Mouse (Mus musculus): Measurements from ENCODE around the gene Pcf11. TPM values are rescaled to one million over a fixed set of nuclear protein-coding genes. Genes with fewer than 3 reads are reported as not detected.

Gene Pcf11
- polyA plus RNA-seq, 1 experiment from 2014 or later, result 21.1 TPM

- Histone ChIP-seq H3K36me3 (ENCODE audit: control insufficient read depth, insufficient read depth, low read length) (no peaks in the 10 kb centered on the region), H3K4me2 (ENCODE audit: low read length) (no peak overlapping the region), H3K27me3 (replicated peaks; ENCODE audit: control insufficient read depth, insufficient read depth, low read length) (no peaks in the 10 kb centered on the region), H3K9ac (ENCODE audit: low read length) (no peak overlapping the region), H3K27ac (ENCODE audit: low read depth) (no peak overlapping the region), H3K9me3 (ENCODE audit: control insufficient read depth, low read length) (no peaks in the 10 kb centered on the region), H3K4me3 (ENCODE audit: low read depth, low read length) (no peak overlapping the region), H3K4me1 (replicated peaks; ENCODE audit: control insufficient read depth, insufficient read depth, low read length) (no peaks in the 10 kb centered on the region)
- DNase-seq (ENCODE audit: low spot score) (no peak), ATAC-seq (replicated peaks; ENCODE audit: low FRiP score, low TSS enrichment, low read depth) (no peak)
- 82% methylated on average over 3 of the region's 3 CpGs for WGBS
Observed at GRCm38 (mm10) chr7:92696395-92696794, 26.7 kb upstream of the Pcf11 start.

DNA sequence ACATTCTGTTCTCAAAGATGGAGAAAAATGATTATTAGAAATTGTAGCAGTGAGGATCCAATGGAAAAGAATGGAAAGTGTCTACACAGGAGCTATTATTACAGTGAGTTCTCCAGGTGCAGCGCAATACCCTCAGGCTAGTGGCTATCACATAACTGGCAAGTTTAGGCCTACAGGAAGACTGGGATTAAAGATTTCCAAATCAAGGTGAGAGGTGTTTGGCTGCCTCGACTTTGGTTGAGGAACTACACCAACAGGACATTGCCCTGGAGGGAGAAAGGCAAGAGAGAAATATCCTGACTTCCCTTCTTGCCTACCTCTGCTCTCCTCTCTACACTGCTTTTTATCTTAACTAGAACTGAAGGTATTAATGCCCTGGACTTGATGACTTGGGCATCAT is 19.4 kb upstream of the Pcf11 start:
- Histone ChIP-seq H3K27ac (ENCODE audit: low read depth) (no peak overlapping the region), H3K4me3 (ENCODE audit: low read depth, low read length) (no peak overlapping the region), H3K4me2 (ENCODE audit: low read length) (no peak overlapping the region), H3K27me3 (replicated peaks; ENCODE audit: control insufficient read depth, insufficient read depth, low read length) (no peaks in the 10 kb centered on the region), H3K9me3 (ENCODE audit: control insufficient read depth, low read length) (no peaks in the 10 kb centered on the region), H3K9ac (ENCODE audit: low read length) (no peak overlapping the region), H3K36me3 (ENCODE audit: control insufficient read depth, insufficient read depth, low read length) (no peaks in the 10 kb centered on the region), H3K4me1 (replicated peaks; ENCODE audit: control insufficient read depth, insufficient read depth, low read length) (no peaks in the 10 kb centered on the region)
- DNase-seq (ENCODE audit: low spot score) (no peak), ATAC-seq (replicated peaks; ENCODE audit: low FRiP score, low TSS enrichment, low read depth) (no peak)
- 83% methylated on average over 2 of the region's 2 CpGs for WGBS

DNA sequence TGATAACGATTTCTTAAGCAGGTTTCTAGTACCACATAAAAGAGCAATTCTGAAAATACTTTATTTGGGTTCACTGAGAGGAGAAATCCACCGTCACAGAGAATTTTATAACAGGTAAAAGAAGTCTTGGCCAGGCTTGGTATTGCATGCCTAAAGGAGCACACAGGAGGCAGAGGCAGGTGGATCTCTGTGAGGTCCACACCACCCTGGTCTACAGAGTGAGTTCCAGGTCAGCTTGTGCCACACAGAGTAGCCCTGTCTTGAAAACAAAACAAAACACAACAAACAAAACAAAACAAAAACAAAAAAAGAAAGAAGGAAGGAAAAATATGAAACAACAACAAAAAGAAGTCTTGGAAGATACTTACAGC is 18.6 kb upstream of the Pcf11 start:
- H3K4me2 ChIP-seq (ENCODE audit: low read length), result no peak overlapping the region
- no peaks in the 10 kb centered on the region for H3K9me3 ChIP-seq (ENCODE audit: control insufficient read depth, low read length)
- no peak overlapping the region for H3K27ac ChIP-seq (ENCODE audit: low read depth)
- 55% methylated on average over 2 of the region's 2 CpGs for WGBS
- no peaks in the 10 kb centered on the region for H3K4me1 ChIP-seq (replicated peaks; ENCODE audit: control insufficient read depth, insufficient read depth, low read length)
- no peak overlapping the region for H3K9ac ChIP-seq (ENCODE audit: low read length)
- no peaks in the 10 kb centered on the region for H3K27me3 ChIP-seq (replicated peaks; ENCODE audit: control insufficient read depth, insufficient read depth, low read length)
- H3K36me3 ChIP-seq (ENCODE audit: control insufficient read depth, insufficient read depth, low read length), result no peaks in the 10 kb centered on the region
- ATAC-seq (replicated peaks; ENCODE audit: low FRiP score, low TSS enrichment, low read depth), result peak; percentile 77
- DNase-seq (ENCODE audit: low spot score), result no peak
- H3K4me3 ChIP-seq (ENCODE audit: low read depth, low read length), result no peak overlapping the region

DNA sequence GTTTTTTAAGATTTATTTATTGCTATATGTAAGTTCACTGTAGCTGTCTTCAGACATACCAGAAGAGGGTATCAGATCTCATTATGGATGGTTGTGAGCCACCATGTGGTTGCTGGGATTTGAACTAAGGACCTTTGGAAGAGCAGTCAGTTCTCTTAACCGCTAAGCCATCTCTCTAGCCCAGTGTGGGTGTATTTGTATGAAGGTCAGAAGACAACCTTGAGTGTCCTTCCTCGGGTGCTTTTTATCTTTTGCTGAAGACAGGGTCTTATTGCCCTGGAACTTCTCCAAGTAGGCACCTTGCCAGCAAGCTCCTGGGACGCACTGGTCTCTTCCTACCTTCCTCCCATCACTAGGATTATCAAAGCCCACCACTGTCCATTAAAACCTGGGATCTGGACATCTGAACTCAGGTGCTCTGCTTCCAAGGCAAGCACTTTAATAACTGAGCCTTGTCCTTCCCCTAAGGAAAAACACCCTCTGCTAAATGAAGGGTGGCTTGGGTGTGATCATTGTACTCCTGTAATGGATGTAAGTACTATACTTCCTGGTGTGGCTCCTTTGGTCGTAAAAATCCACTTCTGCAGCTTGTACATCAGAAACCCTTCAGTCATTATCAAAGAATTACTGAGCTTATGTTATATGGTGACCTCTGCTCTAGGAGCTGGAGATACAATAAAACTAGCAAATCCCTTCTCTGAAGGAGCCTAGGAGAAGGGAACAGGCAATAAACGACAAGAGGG is 18.0 kb upstream of the Pcf11 start:
- no peak overlapping the region for H3K9ac ChIP-seq (ENCODE audit: low read length)
- ATAC-seq (replicated peaks; ENCODE audit: low FRiP score, low TSS enrichment, low read depth), result peak; percentile 89
- H3K4me1 ChIP-seq (replicated peaks; ENCODE audit: control insufficient read depth, insufficient read depth, low read length), result no peaks in the 10 kb centered on the region
- H3K4me2 ChIP-seq (ENCODE audit: low read length), result no peak overlapping the region
- H3K4me3 ChIP-seq (ENCODE audit: low read depth, low read length), result no peak overlapping the region
- no peaks in the 10 kb centered on the region for H3K9me3 ChIP-seq (ENCODE audit: control insufficient read depth, low read length)
- H3K36me3 ChIP-seq (ENCODE audit: control insufficient read depth, insufficient read depth, low read length), result no peaks in the 10 kb centered on the region
- 52% methylated on average over 5 of the region's 5 CpGs for WGBS
- H3K27me3 ChIP-seq (replicated peaks; ENCODE audit: control insufficient read depth, insufficient read depth, low read length), result no peaks in the 10 kb centered on the region
- 0 out of 2 replicates have a peak overlapping the region, but pooled peaks have one; percentile 7 for H3K27ac ChIP-seq (ENCODE audit: low read depth)
- no peak for DNase-seq (ENCODE audit: low spot score)

GRCm38 (mm10) chr7:92677346-92677745 is 7.6 kb upstream of the Pcf11 start:
- Histone ChIP-seq H3K4me3 (ENCODE audit: low read depth, low read length) (no peak overlapping the region), H3K27ac (ENCODE audit: low read depth) (no peak overlapping the region), H3K4me2 (ENCODE audit: low read length) (no peak overlapping the region), H3K9ac (ENCODE audit: low read length) (no peak overlapping the region), H3K36me3 (ENCODE audit: control insufficient read depth, insufficient read depth, low read length) (no peaks in the 10 kb centered on the region), H3K4me1 (replicated peaks; ENCODE audit: control insufficient read depth, insufficient read depth, low read length) (no peaks in the 10 kb centered on the region), H3K27me3 (replicated peaks; ENCODE audit: control insufficient read depth, insufficient read depth, low read length) (no peaks in the 10 kb centered on the region), H3K9me3 (ENCODE audit: control insufficient read depth, low read length) (no peaks in the 10 kb centered on the region)
- ATAC-seq (replicated peaks; ENCODE audit: low FRiP score, low TSS enrichment, low read depth), result no peak
- WGBS, result 63% methylated on average over 4 of the region's 4 CpGs
- no peak for DNase-seq (ENCODE audit: low spot score)

DNA sequence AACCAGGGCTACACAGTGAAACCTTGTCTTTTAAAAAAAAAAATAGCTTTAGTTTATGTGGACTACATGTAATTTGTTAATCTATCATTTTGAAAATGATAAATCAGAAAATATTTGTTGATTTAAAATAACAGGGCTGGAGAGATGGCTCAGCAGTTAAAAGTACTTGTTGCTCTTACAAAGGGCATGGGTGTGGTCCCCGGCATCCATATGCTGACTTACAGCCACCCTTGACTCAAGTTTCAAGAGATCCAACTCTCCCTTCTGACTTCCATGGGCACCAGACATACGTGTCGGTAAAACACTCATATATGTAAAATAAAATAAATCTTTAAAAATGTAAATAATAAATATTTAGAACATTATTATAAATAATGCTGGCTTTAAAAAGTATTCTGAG is 5.4 kb upstream of the Pcf11 start:
- H3K36me3 ChIP-seq (ENCODE audit: control insufficient read depth, insufficient read depth, low read length), result no peaks in the 10 kb centered on the region
- no peaks in the 10 kb centered on the region for H3K27me3 ChIP-seq (replicated peaks; ENCODE audit: control insufficient read depth, insufficient read depth, low read length)
- no peak overlapping the region for H3K9ac ChIP-seq (ENCODE audit: low read length)
- no peak overlapping the region for H3K4me2 ChIP-seq (ENCODE audit: low read length)
- ATAC-seq (replicated peaks; ENCODE audit: low FRiP score, low TSS enrichment, low read depth) (no peak), DNase-seq (ENCODE audit: low spot score) (no peak)
- no peak overlapping the region for H3K27ac ChIP-seq (ENCODE audit: low read depth)
- H3K4me1 ChIP-seq (replicated peaks; ENCODE audit: control insufficient read depth, insufficient read depth, low read length), result no peaks in the 10 kb centered on the region
- no peaks in the 10 kb centered on the region for H3K9me3 ChIP-seq (ENCODE audit: control insufficient read depth, low read length)
- WGBS, result 80% methylated on average over 3 of the region's 3 CpGs
- no peak overlapping the region for H3K4me3 ChIP-seq (ENCODE audit: low read depth, low read length)

- WGBS, result under 1% methylated on average over 29 of the region's 29 CpGs
- peaks cover 16% of the 10 kb centered on the region for H3K4me1 ChIP-seq (replicated peaks; ENCODE audit: control insufficient read depth, insufficient read depth, low read length)
- ATAC-seq (replicated peaks; ENCODE audit: low FRiP score, low TSS enrichment, low read depth) (peak; percentile 25; the same call in 1 of the 2 replicates), DNase-seq (ENCODE audit: low spot score) (peak; percentile 87)
- no peaks in the 10 kb centered on the region for H3K9me3 ChIP-seq (ENCODE audit: control insufficient read depth, low read length)
- peak overlapping the region; percentile 100 for H3K4me3 ChIP-seq (ENCODE audit: low read depth, low read length)
- H3K36me3 ChIP-seq (ENCODE audit: control insufficient read depth, insufficient read depth, low read length), result peaks cover 13% of the 10 kb centered on the region
- peak overlapping the region; percentile 98 for H3K9ac ChIP-seq (ENCODE audit: low read length)
- peak overlapping the region; percentile 97 for H3K27ac ChIP-seq (ENCODE audit: low read depth)
- H3K4me2 ChIP-seq (ENCODE audit: low read length), result peak overlapping the region; percentile 90
- H3K27me3 ChIP-seq (replicated peaks; ENCODE audit: control insufficient read depth, insufficient read depth, low read length), result no peaks in the 10 kb centered on the region
Observed at GRCm38 (mm10) chr7:92668791-92669506, 785 bp downstream of the Pcf11 start.

DNA sequence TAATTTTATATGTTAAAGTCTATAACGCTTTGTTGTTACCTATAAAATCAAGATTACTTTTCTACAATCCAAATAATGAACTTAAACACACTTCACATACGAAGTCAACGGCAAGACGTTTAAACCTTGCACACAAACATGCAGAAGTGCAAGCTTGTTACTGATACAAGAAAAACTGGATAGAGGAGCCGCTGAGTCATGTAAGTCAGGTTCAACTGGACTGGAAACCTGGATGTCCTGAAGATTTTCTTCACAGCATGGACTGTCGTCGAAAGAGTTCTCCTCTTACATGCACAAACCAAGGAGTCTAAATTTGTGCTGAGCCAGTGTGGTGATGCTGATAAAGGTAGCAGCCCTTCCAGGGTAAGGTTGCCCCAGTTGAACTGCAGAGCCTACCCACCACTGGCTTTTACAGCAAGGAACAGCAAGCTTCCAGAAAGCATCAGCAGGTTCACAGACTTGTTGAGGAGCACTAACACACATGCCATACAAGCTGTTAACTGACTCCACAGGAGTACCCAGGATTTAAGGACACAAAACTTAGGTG is 3.4 kb downstream of the Pcf11 start:
- Histone ChIP-seq H3K4me3 (ENCODE audit: low read depth, low read length) (no peak overlapping the region), H3K9ac (ENCODE audit: low read length) (no peak overlapping the region)

More for the DNA sequence above, 3.4 kb downstream of the Pcf11 start:
- 83% methylated on average over 7 of the region's 7 CpGs for WGBS
- H3K36me3 ChIP-seq (ENCODE audit: control insufficient read depth, insufficient read depth, low read length), result peaks cover 30% of the 10 kb centered on the region
- peaks cover 16% of the 10 kb centered on the region for H3K4me1 ChIP-seq (replicated peaks; ENCODE audit: control insufficient read depth, insufficient read depth, low read length)
- H3K9me3 ChIP-seq (ENCODE audit: control insufficient read depth, low read length), result no peaks in the 10 kb centered on the region
- H3K4me2 ChIP-seq (ENCODE audit: low read length), result peak overlapping the region; percentile 90
- no peak for DNase-seq (ENCODE audit: low spot score)
- ATAC-seq (replicated peaks; ENCODE audit: low FRiP score, low TSS enrichment, low read depth), result no peak
- no peak overlapping the region for H3K27ac ChIP-seq (ENCODE audit: low read depth)
- no peaks in the 10 kb centered on the region for H3K27me3 ChIP-seq (replicated peaks; ENCODE audit: control insufficient read depth, insufficient read depth, low read length)

Measured in intestine, embryonic 14.5 days (tissue).